Mouse (Mus musculus): Measurements from ENCODE around the gene Hdac7.
A peak's percentile ranks its signal among the peaks of the same experiment; 100 is the strongest.

Gene Hdac7

GRCm38 (mm10) chr15:97854059-97854458 is 9.8 kb upstream of the Hdac7 start:
- no peak for DNase-seq

GRCm38 (mm10) chr15:97852291-97852690 is 8.0 kb upstream of the Hdac7 start:
- peak; percentile 87 for DNase-seq

DNA sequence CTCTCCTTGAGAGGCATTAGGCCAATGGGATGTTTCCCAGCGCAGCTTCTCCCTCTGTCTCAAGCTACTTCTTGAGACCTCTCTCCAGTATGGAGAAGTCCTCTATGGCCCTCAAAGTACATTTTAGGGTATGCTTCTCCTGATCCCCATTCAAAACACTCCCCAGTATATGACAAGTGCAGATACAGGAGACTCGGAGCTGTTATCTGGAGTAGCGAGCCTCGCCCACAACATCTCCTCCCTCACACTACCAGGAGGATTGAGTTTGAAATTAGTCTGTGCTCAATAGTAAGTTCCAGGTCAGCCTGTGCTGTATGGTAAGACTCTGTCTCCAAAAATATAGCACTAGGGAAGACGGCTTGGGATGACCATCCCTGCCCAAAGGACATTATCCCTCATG is 6.7 kb upstream of the Hdac7 start:
- DNase-seq: no peak

DNA sequence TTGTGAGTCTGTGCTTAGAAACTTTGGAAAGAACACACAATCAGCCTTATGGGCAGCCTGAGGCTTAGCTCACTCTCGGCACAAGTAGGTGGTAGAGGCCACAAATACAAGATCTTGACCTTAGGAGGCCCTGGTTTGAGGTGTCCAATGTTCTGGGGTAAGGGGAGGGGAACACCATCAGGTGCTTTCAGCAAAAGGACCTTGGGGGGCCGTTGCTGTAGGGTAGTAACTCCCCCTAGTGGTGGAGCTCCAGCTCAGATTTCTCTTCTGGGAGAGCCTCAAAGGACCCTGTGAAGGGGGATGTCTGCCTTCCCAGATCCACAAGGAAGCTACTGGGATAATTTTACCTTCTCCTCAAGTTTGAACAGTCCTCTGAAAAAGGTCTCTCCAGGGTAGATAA is 6.1 kb upstream of the Hdac7 start:
- DNase-seq: peak; percentile 91

DNA sequence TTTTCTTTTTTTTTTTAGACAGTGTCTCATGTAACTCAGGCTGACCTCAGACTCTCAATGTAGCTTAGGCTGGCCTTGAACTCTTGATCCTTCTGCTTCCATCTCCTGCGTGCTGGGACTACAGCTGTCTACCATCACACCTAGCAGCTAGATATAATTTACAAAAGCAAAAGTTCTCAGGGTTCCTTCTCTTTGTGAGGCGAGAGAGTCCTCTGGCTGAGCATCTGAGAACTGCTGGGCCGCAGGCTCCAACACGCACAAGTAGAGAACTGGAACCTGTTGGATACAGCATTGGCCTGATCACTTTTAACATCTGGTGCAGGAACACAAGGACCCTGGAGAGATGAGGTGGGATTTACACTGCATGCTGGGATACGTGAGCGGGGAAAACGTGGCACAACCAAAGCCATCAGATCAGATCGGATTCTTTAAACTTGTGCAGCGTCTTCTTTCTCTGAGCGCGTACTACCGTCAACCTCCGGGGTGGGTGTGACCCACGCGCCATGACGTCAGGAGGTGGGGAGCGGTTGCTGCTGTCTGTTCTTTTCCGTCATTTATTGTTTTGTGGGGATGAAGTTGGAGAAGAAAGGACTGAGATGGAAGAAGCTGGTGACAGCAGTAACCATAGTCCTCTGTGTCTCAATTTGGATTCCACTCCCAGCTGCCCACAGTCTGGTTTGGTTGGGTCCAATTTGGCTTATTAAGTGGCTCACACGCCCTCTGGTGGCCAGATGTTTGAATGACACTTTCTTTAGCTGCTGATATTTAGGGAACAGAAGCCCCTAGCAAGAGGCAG is 5.0 kb upstream of the Hdac7 start:
- peak; percentile 98 for DNase-seq

DNA sequence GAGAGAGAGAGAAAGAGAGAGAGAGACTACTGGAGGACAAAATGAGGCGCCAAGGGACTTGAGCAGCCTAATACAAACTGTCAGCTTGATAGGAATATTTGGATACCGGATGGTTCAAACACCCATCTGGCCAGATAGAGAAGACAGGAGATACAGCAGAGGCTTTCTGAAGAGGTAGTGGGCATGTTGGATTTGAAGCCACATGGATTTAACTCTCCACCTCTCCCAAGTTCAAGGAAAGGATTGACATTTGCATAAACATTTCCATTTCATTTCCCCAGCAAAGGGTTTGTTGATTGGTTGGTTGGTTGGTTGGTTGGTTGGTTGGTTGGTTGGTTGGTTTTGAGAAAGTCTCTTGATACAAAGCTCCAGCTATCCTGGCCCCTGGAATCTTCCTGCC is 3.6 kb upstream of the Hdac7 start:
- DNase-seq: no peak

DNA sequence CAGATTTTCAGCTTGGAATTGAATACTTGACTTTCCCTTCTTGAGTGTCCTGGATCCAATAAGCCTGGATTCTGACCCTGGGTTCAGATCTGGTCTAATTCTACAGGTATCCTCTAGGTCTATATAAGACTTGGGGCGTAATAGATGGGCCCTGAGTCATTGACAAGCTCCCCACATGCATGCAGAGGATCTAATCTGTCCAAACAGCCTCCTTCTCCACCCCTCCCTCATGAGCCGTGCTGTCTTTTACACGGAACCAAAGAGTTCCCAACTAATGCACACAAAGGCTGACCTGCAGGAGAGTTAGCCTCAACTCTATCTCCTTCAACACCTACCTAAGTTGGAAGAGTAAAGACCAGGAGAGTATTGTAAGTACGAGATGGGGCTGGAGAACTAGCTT is 3.0 kb upstream of the Hdac7 start:
- no peak for DNase-seq

GRCm38 (mm10) chr15:97846121-97846882 is 2.0 kb upstream of the Hdac7 start:
- DNase-seq: no peak

- peak; percentile 88 for DNase-seq
Measured at GRCm38 (mm10) chr15:97843247-97843651, 1.1 kb downstream of the Hdac7 start.

GRCm38 (mm10) chr15:97842058-97842457 is 2.2 kb downstream of the Hdac7 start:
- no peak for DNase-seq

GRCm38 (mm10) chr15:97841383-97841782 is 2.9 kb downstream of the Hdac7 start:
- DNase-seq: no peak

GRCm38 (mm10) chr15:97840781-97841180 is 3.5 kb downstream of the Hdac7 start:
- DNase-seq: peak; percentile 89

DNA sequence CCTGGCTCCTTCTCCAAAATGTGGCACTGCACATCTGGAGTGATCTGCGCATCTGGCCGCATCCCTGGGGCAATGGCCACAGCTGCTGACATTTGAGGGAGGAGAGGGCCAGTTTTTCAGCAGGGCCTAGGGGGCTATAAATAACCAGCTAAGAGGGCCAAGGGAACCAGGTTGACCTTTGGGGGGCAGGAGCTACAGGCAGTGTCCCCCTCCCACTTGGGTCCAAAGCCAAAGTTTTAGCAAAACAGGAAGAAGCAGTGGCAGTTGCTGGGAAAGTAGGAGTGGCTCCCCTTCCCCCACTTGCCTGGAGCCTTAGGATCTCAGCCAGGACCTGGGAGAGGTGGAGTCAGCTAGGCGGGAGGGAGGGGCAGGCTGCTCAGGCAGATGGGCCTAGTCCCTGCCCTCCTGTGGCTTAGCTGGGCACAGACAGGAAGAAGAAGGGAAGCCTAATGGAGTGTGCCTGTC is 4.3 kb downstream of the Hdac7 start:
- peak; percentile 99 for DNase-seq

GRCm38 (mm10) chr15:97839473-97839872 is 4.8 kb downstream of the Hdac7 start:
- peak; percentile 95 for DNase-seq

GRCm38 (mm10) chr15:97839012-97839411 is 5.3 kb downstream of the Hdac7 start:
- peak; percentile 87 for DNase-seq

DNA sequence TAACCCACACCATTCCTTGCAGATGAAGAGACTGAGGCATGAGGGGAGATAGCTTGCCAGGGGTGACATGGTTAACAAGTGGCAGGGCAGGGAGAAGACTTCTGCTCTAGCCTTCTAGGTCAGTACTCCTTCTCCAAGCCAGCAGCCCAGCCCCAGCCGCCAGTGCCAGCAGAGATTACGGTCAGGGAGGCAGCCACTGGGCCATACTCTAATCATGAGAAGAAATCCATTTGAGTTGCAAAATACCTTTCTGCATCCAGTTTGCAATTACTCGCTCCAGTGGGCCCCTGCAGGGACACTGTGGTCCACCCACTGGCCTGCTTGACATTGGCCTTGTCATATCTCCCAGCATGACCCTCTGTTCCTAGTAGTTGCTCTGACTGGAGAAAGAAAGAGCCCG is 5.9 kb downstream of the Hdac7 start:
- peak; percentile 95 for DNase-seq

DNA sequence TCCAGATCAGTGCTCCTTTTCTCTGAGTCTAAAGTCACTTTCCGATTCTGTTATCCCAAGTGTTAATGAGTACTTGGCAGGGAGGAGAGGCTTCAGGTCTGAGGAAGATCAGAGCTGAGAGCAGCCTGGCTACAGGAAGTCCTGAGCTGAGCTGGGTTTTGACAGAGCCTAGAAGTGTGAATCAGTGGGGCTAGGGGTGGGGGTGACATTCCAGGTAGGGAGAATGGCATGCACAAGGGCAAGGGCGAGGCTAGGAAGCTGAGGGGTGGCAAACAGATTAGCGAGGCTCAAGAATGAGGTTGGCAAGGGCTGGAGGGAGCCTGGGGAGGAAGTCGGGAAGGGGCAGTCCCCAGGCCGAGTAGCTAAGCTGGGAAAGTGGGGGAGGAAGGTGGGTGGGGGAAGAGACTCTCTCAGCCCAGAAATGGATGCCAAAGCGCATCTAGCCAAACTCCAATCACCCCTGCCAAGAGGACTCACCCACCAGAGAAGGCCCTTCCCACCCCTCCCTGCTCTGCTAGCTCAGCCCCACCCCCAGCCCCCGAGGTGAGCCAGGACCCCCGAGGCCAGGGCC is 6.7 kb downstream of the Hdac7 start:
- peak; percentile 97 for DNase-seq

DNA sequence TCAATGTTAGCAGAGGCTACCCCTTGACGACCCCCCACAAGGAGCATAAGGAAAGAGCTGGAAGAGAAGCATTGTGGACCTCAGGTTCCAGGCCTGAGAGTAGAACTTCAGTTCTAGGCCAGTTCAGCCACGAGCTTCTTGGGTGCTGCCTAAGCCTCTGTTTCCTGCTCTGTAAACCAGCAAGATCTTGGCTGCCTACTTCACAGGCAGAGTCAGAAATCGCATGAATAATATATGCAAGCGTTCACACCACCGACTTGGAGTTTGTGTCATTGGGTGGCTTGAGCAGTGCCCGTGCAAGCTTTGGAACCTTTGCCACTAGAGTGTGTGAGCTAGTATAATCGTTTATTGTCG is 7.4 kb downstream of the Hdac7 start:
- peak; percentile 84 for DNase-seq

GRCm38 (mm10) chr15:97836153-97836893 is 8.0 kb downstream of the Hdac7 start:
- DNase-seq: peak; percentile 89

GRCm38 (mm10) chr15:97832764-97833479 is 11.4 kb downstream of the Hdac7 start:
- DNase-seq: no peak

DNA sequence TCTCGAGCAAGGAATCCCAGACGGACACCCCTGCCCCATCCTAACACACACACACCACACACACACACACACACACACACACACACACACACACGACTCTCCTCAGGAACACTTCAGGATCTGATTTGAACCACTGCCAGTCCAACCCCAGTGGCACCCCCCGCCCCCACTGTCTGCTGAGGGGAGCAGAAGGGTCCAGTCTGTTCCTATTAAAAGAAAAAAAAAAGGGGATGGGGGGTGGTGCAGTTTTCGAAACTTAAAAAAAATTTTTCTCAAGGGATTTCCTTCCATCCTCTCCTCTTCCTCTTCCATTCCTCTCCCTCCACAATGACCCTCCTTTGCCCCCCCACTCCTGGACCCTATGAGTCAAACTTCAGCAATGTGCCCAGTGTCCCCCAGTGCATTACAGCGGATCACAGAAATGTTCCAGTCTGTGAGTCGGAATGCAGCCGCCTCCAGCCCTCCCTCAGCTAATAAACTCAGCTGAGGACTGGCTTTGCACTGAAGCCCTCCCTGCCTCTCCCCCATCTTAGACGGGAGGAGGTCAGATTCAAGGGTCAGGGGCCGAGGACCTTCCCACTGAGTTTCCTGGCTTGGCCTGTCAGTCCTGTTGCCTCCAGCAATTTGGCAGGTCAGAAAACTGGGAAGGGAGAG is 12.2 kb downstream of the Hdac7 start:
- peak; percentile 98 for DNase-seq
